Mouse (Mus musculus): ENCODE data around the gene Fgf22. TPM values are rescaled to one million over a fixed set of nuclear protein-coding genes. Genes with fewer than 3 reads are reported as not detected.

Fgf22 gene
- polyA plus RNA-seq, 1 experiment, result 0.29 TPM

DNA sequence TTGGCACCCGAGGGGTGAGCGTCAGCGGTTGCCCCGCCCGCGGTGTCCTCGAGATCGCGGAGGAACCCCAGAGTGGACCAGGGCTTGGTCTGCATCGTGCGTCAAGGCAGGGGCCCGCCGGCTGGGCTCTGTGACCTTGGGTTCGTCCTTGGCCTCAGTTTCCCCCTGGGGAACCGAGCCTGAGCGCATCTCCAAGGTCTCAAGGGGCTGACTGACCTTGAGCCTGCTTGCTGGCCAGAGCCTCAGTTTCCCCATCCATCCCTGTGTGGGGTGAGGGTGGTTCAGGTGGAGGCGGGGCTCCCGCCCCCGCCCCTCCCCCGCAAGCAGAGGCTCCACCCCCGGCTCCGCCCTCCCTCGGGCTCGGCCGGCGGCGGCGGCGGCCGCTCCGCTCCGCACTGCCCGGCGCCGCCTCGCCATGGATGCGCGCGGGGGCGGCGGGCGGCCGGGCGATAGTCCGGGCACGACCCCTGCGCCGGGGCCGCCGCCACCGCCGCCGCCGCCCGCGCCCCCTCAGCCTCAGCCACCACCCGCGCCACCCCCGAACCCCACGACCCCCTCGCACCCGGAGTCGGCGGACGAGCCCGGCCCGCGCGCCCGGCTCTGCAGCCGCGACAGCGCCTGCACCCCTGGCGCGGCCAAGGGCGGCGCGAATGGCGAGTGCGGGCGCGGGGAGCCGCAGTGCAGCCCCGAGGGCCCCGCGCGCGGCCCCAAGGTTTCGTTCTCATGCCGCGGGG, 38.5 kb upstream of the Fgf22 start, which contains the start of gene Hcn2:
TSS of gene Hcn2 (plus strand) at position 381 of the 734 bp plus-strand sequence.
- Histone ChIP-seq H3K27me3 (ENCODE audit: control insufficient read depth, insufficient read depth, insufficient read length) (peaks cover 40% of the 10 kb centered on the region), H3K4me3 (ENCODE audit: insufficient read depth, poor library complexity, severe bottlenecking) (peak within 1 kb of the TSS; percentile 14), H3K79me2 (ENCODE audit: control insufficient read depth, insufficient read depth) (no peaks in the 10 kb centered on the region), H3K79me3 (ENCODE audit: low read depth) (no peaks in the 10 kb centered on the region), H3K36me3 (ENCODE audit: control insufficient read depth, insufficient read depth) (peaks cover 8% of the 10 kb centered on the region), H3ac (ENCODE audit: control insufficient read depth, insufficient read length, low read depth) (peak within 1 kb of the TSS; percentile 47)
- TF ChIP-seq MYOG (IDR thresholded peaks at IDR 0.05; ENCODE audit: control insufficient read depth, extremely low read depth, insufficient read length) (no peak), MAX (IDR thresholded peaks at IDR 0.05) (no peak), MYOD1 (IDR thresholded peaks at IDR 0.05; ENCODE audit: control insufficient read depth, insufficient read length, low read depth) (no peak), CEBPB (IDR thresholded peaks at IDR 0.05; ENCODE audit: low read depth) (no peak), FOSL1 (IDR thresholded peaks at IDR 0.05; ENCODE audit: insufficient read depth, low read length, poor library complexity, severe bottlenecking) (no peak), CTCF (IDR thresholded peaks at IDR 0.05; ENCODE audit: control insufficient read depth, insufficient read depth, insufficient read length) (no peak), USF1 (IDR thresholded peaks at IDR 0.05; ENCODE audit: low read depth) (no peak)

DNA sequence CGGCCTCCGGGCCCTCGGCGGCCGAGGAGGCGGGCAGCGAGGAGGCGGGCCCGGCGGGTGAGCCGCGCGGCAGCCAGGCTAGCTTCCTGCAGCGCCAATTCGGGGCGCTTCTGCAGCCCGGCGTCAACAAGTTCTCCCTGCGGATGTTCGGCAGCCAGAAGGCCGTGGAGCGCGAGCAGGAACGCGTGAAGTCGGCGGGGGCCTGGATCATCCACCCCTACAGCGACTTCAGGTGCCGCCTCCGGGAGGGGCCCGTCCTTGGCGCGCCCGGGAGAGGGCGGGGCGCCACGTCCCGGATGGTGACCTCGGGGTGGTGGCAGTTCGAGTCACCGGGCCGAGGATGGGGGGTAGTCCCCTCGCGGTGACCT, 37.9 kb upstream of the Fgf22 start:
- H3K27me3 ChIP-seq (ENCODE audit: control insufficient read depth, insufficient read depth, insufficient read length), result peaks cover 42% of the 10 kb centered on the region

DNA sequence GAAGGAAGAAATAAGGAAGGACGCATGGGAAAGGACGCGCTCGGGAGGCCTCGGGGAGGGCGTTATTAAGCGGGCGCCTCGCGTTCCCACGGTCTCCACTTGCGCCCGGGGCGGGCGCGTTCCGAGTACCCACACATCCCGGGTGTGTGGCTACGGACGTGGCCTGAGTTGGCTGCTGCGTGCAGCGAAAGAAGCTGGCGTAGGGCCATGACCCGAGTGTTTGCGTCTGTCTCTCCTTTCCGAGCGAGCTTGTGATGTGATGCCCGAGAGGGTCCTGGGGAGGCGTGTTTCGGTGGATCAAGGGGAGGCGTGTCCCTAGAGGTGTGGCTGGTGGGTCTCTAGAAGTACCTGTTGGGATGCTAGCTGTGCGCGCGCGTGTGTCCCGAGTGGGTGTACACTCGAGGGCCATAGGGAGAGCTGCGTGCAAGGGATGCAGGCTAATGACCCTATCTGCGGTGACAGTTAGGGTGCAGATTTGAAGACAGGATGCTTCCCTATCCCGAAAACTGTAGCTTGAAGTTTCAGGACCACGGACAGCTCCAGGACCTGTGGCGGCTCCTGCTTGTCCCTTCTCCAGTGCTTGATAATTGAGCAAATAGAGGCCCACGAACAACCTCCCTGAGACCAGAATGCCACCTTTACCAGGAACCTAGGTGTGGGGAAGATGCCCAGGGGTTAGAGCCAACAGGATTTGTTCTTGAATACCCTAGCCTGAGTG, 37.1 kb upstream of the Fgf22 start:
- no peaks in the 10 kb centered on the region for H3K79me2 ChIP-seq (ENCODE audit: control insufficient read depth, insufficient read depth)
- H3K4me3 ChIP-seq (ENCODE audit: insufficient read depth, poor library complexity, severe bottlenecking), result no peak overlapping the region
- no peaks in the 10 kb centered on the region for H3K36me3 ChIP-seq (ENCODE audit: control insufficient read depth, insufficient read depth)
- H3K27me3 ChIP-seq (ENCODE audit: control insufficient read depth, insufficient read depth, insufficient read length), result peaks cover 50% of the 10 kb centered on the region
- H3ac ChIP-seq (ENCODE audit: control insufficient read depth, insufficient read length, low read depth), result no peak overlapping the region
- TF ChIP-seq MYOG (IDR thresholded peaks at IDR 0.05; ENCODE audit: control insufficient read depth, extremely low read depth, insufficient read length), result no peak
- TF ChIP-seq MAX (IDR thresholded peaks at IDR 0.05), result no peak
- TF ChIP-seq FOSL1 (IDR thresholded peaks at IDR 0.05; ENCODE audit: insufficient read depth, low read length, poor library complexity, severe bottlenecking), result no peak
- no peak for TF ChIP-seq CEBPB (IDR thresholded peaks at IDR 0.05; ENCODE audit: low read depth)
- no peak for TF ChIP-seq USF1 (IDR thresholded peaks at IDR 0.05; ENCODE audit: low read depth)
- TF ChIP-seq CTCF (IDR thresholded peaks at IDR 0.05; ENCODE audit: control insufficient read depth, insufficient read depth, insufficient read length), result no peak
- TF ChIP-seq MYOD1 (IDR thresholded peaks at IDR 0.05; ENCODE audit: control insufficient read depth, insufficient read length, low read depth), result no peak
- H3K79me3 ChIP-seq (ENCODE audit: low read depth), result no peaks in the 10 kb centered on the region

More for the DNA sequence above, 37.9 kb upstream of the Fgf22 start:
- H3ac ChIP-seq (ENCODE audit: control insufficient read depth, insufficient read length, low read depth), result no peak overlapping the region
- H3K4me3 ChIP-seq (ENCODE audit: insufficient read depth, poor library complexity, severe bottlenecking), result peak overlapping the region; percentile 14
- no peaks in the 10 kb centered on the region for H3K79me2 ChIP-seq (ENCODE audit: control insufficient read depth, insufficient read depth)
- no peaks in the 10 kb centered on the region for H3K79me3 ChIP-seq (ENCODE audit: low read depth)
- peaks cover 3% of the 10 kb centered on the region for H3K36me3 ChIP-seq (ENCODE audit: control insufficient read depth, insufficient read depth)
- no peak for TF ChIP-seq CTCF (IDR thresholded peaks at IDR 0.05; ENCODE audit: control insufficient read depth, insufficient read depth, insufficient read length)
- TF ChIP-seq MAX (IDR thresholded peaks at IDR 0.05), result no peak
- no peak for TF ChIP-seq CEBPB (IDR thresholded peaks at IDR 0.05; ENCODE audit: low read depth)
- TF ChIP-seq MYOG (IDR thresholded peaks at IDR 0.05; ENCODE audit: control insufficient read depth, extremely low read depth, insufficient read length), result no peak
- no peak for TF ChIP-seq FOSL1 (IDR thresholded peaks at IDR 0.05; ENCODE audit: insufficient read depth, low read length, poor library complexity, severe bottlenecking)
- no peak for TF ChIP-seq MYOD1 (IDR thresholded peaks at IDR 0.05; ENCODE audit: control insufficient read depth, insufficient read length, low read depth)
- no peak for TF ChIP-seq USF1 (IDR thresholded peaks at IDR 0.05; ENCODE audit: low read depth)

DNA sequence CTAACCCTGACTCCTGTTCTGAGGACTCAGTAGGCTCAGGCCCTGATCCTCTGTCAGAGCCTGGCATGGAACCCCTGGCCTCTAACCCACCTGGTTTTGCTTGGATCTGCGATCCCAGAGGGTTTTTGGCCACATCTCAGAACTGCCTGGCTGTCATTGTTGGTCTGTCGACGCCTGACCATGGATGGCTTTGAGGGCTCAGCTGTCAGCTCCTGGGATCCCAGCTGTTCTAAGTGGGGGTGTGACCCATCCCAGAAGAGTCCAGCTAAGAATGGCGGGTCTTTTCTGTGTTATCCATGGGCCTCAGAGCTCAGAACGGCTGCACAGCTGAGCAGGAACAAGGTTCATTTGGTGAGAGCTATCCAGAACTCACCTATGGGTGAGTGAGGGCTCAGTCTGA, 33.8 kb upstream of the Fgf22 start:
- H3ac ChIP-seq (ENCODE audit: control insufficient read depth, insufficient read length, low read depth), result no peak overlapping the region
- peaks cover 45% of the 10 kb centered on the region for H3K27me3 ChIP-seq (ENCODE audit: control insufficient read depth, insufficient read depth, insufficient read length)
- TF ChIP-seq CTCF (IDR thresholded peaks at IDR 0.05; ENCODE audit: control insufficient read depth, insufficient read depth, insufficient read length), result no peak
- no peak for TF ChIP-seq CEBPB (IDR thresholded peaks at IDR 0.05; ENCODE audit: low read depth)
- no peak for TF ChIP-seq FOSL1 (IDR thresholded peaks at IDR 0.05; ENCODE audit: insufficient read depth, low read length, poor library complexity, severe bottlenecking)
- no peak for TF ChIP-seq MAX (IDR thresholded peaks at IDR 0.05)
- TF ChIP-seq USF1 (IDR thresholded peaks at IDR 0.05; ENCODE audit: low read depth), result no peak
- TF ChIP-seq MYOG (IDR thresholded peaks at IDR 0.05; ENCODE audit: control insufficient read depth, extremely low read depth, insufficient read length), result no peak
- TF ChIP-seq MYOD1 (IDR thresholded peaks at IDR 0.05; ENCODE audit: control insufficient read depth, insufficient read length, low read depth), result no peak

DNA sequence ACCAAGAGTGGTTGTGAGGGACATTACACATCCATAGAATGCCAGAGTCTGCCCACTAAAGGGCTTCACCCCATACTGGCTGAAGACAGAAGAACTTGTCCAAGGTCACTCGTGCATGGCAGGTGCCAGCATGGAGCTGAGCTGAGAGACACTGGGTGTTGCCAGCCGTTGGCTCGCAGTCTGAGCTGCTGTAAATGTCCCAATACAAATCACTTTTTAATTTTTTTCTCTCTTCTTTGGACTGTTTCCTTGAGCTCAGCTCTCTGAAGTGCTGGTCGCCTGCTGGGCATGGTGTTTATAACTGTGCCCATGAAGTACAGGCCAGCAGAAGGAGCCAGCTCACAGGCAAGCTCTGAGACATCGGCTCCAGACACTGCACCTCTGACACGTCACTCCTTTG, 31.8 kb upstream of the Fgf22 start:
- Histone ChIP-seq H3K4me3 (ENCODE audit: insufficient read depth, poor library complexity, severe bottlenecking) (no peak overlapping the region), H3K79me3 (ENCODE audit: low read depth) (no peaks in the 10 kb centered on the region), H3K27me3 (ENCODE audit: control insufficient read depth, insufficient read depth, insufficient read length) (peaks cover 27% of the 10 kb centered on the region), H3ac (ENCODE audit: control insufficient read depth, insufficient read length, low read depth) (no peak overlapping the region), H3K79me2 (ENCODE audit: control insufficient read depth, insufficient read depth) (no peaks in the 10 kb centered on the region), H3K36me3 (ENCODE audit: control insufficient read depth, insufficient read depth) (no peaks in the 10 kb centered on the region)
- TF ChIP-seq CTCF (IDR thresholded peaks at IDR 0.05; ENCODE audit: control insufficient read depth, insufficient read depth, insufficient read length) (no peak), MYOD1 (IDR thresholded peaks at IDR 0.05; ENCODE audit: control insufficient read depth, insufficient read length, low read depth) (no peak), USF1 (IDR thresholded peaks at IDR 0.05; ENCODE audit: low read depth) (no peak), MYOG (IDR thresholded peaks at IDR 0.05; ENCODE audit: control insufficient read depth, extremely low read depth, insufficient read length) (no peak), FOSL1 (IDR thresholded peaks at IDR 0.05; ENCODE audit: insufficient read depth, low read length, poor library complexity, severe bottlenecking) (no peak), CEBPB (IDR thresholded peaks at IDR 0.05; ENCODE audit: low read depth) (no peak), MAX (IDR thresholded peaks at IDR 0.05) (no peak)

More for the DNA sequence above, 33.8 kb upstream of the Fgf22 start:
- Histone ChIP-seq H3K36me3 (ENCODE audit: control insufficient read depth, insufficient read depth) (no peaks in the 10 kb centered on the region), H3K4me3 (ENCODE audit: insufficient read depth, poor library complexity, severe bottlenecking) (no peak overlapping the region), H3K79me3 (ENCODE audit: low read depth) (no peaks in the 10 kb centered on the region), H3K79me2 (ENCODE audit: control insufficient read depth, insufficient read depth) (no peaks in the 10 kb centered on the region)
